Mouse (Mus musculus) hindbrain, embryonic 10.5 days (tissue): ENCODE measurements at regions not wholly inside any gene's neighbourhood (a gene's known extent, or its start where the extent isn't known, plus 50 kb on each side); places are given as distances from the start of the nearest gene placed in this dataset.
A peak's percentile ranks its signal among the peaks of the same experiment; 100 is the strongest.
"Not testable (repeated sequence)": the region's sequence is repeated elsewhere in the genome, so short reads cannot be mapped to it uniquely, and the experiment has no call there.

Source experiments
- DNase-seq: peaks from one replicate; pipeline ENCODE4 v3.0.0-alpha.2; 2017; ENCODE audit warnings: low spot score
- H3K27ac ChIP-seq: fragments of 300-500 bp; sonication (generic); 2 replicates; pipeline ENCODE4 v1.5.1; 2016; ENCODE audit warnings: mild to moderate bottlenecking, moderate library complexity
- H3K27me3 ChIP-seq: fragments of 300-500 bp; sonication (generic); 2 replicates; pipeline ENCODE4 v1.6.1; 2016; ENCODE audit warnings: mild to moderate bottlenecking; ENCODE audit not compliant: poor library complexity, insufficient read depth, severe bottlenecking
- H3K36me3 ChIP-seq: fragments of 300-500 bp; sonication (generic); 2 replicates; pipeline ENCODE4 v1.6.1; 2016; ENCODE audit warnings: mild to moderate bottlenecking, moderate library complexity
- H3K4me1 ChIP-seq: fragments of 300-500 bp; sonication (generic); replicated peaks from 2 replicates; pipeline ENCODE4 v1.6.1; 2016; ENCODE audit warnings: mild to moderate bottlenecking
- H3K4me3 ChIP-seq: fragments of 300-500 bp; sonication (generic); 2 replicates; pipeline ENCODE4 v1.5.1; 2016; ENCODE audit warnings: mild to moderate bottlenecking, moderate library complexity
- H3K9me3 ChIP-seq: fragments of 300-500 bp; sonication (generic); 2 replicates; pipeline ENCODE4 v1.6.1; 2016; ENCODE audit warnings: mild to moderate bottlenecking, moderate library complexity
- WGBS: fragments of 180-500 bp; shearing (Covaris S2); methylation state at CpG from one replicate; pipeline ENCODE4 v1.1.7; 2016; 5-methylcytosine and 5-hydroxymethylcytosine counted together

DNA sequence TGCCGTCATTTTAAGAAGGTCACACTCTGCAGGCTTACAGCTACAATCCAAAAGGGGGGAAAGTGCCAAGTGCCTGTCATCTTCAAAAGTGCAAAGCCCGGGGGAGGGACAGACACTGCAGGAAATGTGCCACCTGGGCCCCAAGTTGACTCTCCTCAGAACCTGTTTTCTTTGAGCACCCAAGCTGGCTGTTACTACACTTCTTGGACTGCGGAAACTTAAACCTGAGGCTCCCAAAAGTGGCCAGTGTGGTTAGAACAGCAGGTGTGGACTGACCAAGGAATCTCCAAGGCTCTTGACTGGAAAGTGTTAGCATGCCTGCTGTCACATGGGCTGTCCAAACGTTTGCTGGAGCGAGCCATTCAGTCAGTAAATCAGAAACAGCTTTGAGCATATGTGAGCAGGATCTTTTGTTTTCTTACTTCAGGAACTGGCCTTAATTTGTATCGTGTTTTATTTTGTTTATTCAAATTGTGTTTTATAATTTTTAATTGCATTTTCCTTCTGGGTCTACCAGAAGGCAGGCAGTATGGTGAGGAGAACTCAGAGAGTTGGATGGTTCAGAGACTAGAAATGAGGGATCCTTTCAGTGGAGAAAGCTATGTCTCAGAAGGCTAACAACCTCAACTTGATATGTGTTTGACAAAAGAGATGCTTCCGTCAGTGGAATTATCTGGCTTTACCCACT, 168.4 kb upstream of the Frmd6 start:
- H3K27ac ChIP-seq = no peak overlapping the region
- no peaks in the 10 kb centered on the region for H3K9me3 ChIP-seq
- no peak overlapping the region for H3K4me3 ChIP-seq
- H3K4me1 ChIP-seq = 0 out of 2 replicates have a peak, but pooled peaks cover 4% of the 10 kb centered on the region
- no peaks in the 10 kb centered on the region for H3K27me3 ChIP-seq
- DNase-seq = no peak
- no peaks in the 10 kb centered on the region for H3K36me3 ChIP-seq
- WGBS = 73% methylated on average over 7 of the region's 7 CpGs

DNA sequence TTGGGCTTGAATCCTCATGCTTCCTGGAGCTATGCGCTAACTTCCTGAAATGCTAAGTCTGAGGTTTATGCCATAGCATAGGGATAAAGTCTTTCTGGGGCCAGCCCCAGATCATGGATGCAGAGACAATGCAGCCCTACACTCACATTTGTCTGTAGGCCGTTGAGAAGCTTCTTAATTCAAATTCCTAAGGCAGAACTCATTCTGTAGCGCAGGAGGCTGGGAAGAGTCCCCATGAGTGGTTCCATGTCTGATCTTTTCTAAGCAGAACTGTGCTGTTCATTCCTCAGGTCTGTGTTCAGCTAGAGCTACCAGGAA, 167.9 kb upstream of the Frmd6 start:
- H3K4me3 ChIP-seq = no peak overlapping the region
- DNase-seq = no peak
- no peak overlapping the region for H3K27ac ChIP-seq
- H3K36me3 ChIP-seq = no peaks in the 10 kb centered on the region
- H3K9me3 ChIP-seq = no peaks in the 10 kb centered on the region
- no peaks in the 10 kb centered on the region for H3K27me3 ChIP-seq
- 0 out of 2 replicates have a peak, but pooled peaks cover 4% of the 10 kb centered on the region for H3K4me1 ChIP-seq
- WGBS = 83% methylated on average over 3 of the region's 3 CpGs

DNA sequence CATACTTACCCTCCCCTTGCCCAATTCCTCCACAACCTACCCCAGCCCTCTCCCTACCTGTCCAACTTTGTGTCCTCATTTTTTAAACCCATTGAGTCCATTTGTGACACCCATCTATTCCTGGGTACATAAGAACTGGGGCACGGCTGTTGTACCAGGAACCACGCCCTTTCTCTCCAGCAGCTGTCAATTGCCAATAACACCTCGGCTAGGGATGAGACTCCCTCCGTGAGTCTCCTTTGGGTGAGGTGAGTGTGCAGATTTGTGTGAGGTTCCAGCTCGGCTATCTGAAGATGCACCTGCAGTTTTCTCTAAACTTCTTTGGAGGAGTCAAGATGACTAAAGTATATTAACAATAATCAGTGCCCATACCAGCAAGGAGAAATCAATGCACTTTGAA, 167.2 kb upstream of the Frmd6 start:
- 0 out of 2 replicates have a peak, but pooled peaks cover 4% of the 10 kb centered on the region for H3K4me1 ChIP-seq
- no peak overlapping the region for H3K4me3 ChIP-seq
- no peaks in the 10 kb centered on the region for H3K9me3 ChIP-seq
- no peaks in the 10 kb centered on the region for H3K36me3 ChIP-seq
- no peaks in the 10 kb centered on the region for H3K27me3 ChIP-seq
- WGBS = 90% methylated on average over 5 of the region's 5 CpGs
- DNase-seq = no peak
- no peak overlapping the region for H3K27ac ChIP-seq

DNA sequence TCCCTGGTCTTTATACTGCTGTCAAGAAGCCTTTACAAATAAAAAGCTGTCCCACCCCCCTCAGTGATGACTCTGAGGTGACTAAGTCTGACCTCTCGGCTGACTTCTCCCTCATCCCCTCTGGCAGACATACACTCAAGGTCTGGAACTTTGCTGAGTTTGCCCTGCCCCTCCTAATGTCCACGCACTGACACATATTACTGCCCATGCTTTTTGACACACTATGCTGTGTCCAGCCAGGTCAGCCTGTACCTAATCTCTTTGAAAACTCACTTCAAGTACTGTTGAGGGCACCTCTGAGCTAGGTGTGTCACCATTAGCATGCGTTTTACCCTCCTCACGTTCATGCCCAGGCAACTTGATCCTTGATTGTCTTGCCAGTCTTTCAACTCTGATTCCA, 164.9 kb upstream of the Frmd6 start:
- no peaks in the 10 kb centered on the region for H3K9me3 ChIP-seq
- 0 out of 2 replicates have a peak, but pooled peaks cover 4% of the 10 kb centered on the region for H3K4me1 ChIP-seq
- H3K36me3 ChIP-seq = no peaks in the 10 kb centered on the region
- H3K27me3 ChIP-seq = no peaks in the 10 kb centered on the region
- WGBS = 89% methylated on average over 4 of the region's 4 CpGs
- no peak overlapping the region for H3K4me3 ChIP-seq
- DNase-seq = no peak
- H3K27ac ChIP-seq = no peak overlapping the region

DNA sequence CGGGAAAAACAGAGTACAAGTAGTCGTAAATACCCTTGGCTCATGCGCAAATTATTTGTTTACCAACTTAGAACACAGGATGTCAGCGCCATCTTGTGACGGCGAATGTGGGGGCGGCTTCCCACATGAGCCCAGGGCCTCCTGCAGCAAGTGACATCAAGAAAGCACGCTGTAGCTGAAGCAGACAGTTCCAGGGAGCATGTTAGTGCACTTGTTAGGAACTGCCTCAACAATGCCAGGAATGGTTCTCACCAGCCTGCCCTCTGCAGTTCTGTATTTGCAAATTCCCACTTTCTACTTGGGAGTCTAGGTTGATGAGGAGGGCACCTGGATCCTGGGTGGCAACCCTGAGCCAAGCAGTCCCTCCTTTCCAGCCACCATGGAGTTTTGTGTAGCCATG, 157.2 kb upstream of the Frmd6 start:
- not testable (repeated sequence) for H3K4me1 ChIP-seq, H3K9me3 ChIP-seq, H3K36me3 ChIP-seq, H3K4me3 ChIP-seq, H3K27ac ChIP-seq, H3K27me3 ChIP-seq, DNase-seq
- WGBS = 95% methylated on average over 7 of the region's 8 CpGs

DNA sequence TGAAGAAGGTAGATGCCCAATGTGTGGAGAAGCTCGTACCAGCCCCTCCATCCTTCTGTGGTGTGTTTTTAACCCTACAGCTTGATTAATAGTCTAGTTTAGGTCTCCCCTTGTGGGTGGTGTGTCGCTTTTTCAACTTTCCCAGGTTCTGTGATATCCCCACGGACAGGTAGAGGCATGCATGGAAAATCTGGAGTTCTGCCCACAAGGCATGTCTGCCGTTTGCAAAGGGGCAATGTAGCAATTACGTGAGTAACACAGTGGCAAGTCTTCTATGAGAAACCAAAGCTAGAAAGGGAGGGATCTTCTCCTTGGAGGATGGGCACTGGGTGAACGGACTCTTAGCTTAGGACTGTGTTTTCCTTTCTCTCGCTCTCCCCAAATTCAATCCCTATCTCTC, 153.2 kb upstream of the Frmd6 start:
- no peaks in the 10 kb centered on the region for H3K36me3 ChIP-seq
- no peak overlapping the region for H3K4me3 ChIP-seq
- no peak for DNase-seq
- 0 out of 2 replicates have a peak, but pooled peaks cover 3% of the 10 kb centered on the region for H3K9me3 ChIP-seq
- WGBS = 87% methylated on average over 7 of the region's 7 CpGs
- H3K27ac ChIP-seq = no peak overlapping the region
- no peaks in the 10 kb centered on the region for H3K4me1 ChIP-seq
- no peaks in the 10 kb centered on the region for H3K27me3 ChIP-seq

DNA sequence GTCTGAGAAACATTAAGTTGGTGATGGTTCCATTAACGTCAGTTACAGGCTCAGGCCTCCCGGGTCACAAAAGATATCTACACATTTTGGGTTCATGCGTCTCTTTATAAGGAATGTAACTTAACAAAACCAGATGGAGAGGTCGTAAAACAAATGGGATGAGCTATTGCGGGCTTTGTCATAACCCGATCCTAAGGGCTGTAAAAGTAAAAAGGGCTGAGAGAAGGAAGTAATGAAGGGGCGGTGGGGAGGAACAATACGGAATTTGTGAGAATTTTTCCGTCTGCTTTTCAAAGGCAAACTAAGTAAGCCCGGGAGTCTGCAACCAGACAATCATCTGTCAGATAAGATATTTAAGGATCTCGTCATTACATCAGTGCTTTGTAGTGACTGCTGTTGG, 152.1 kb upstream of the Frmd6 start:
- Histone ChIP-seq H3K4me1 (no peaks in the 10 kb centered on the region), H3K27me3 (no peaks in the 10 kb centered on the region), H3K36me3 (no peaks in the 10 kb centered on the region), H3K9me3 (0 out of 2 replicates have a peak, but pooled peaks cover 7% of the 10 kb centered on the region), H3K27ac (no peak overlapping the region), H3K4me3 (no peak overlapping the region)
- DNase-seq = no peak
- WGBS = 86% methylated on average over 11 of the region's 11 CpGs

DNA sequence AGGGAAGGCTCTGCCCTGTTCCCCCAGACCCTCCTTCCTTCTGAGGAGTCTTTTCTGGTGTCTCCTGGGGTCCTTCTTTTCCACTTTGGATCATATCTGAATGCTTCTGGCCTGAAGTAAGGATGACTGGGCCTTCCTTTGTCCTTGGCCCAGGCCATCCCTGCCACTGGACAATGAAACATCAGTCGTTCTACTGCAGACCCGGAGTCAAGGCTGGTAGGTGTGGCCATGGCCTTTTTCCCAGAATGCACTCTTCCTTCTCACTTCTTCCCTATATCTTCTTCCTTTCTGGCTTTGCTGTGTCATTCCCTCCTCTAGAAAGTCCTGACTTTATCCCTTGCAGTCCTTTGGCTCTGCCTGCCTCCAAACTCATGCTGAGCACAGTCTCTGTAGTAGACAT, 151.2 kb upstream of the Frmd6 start:
- no peak for DNase-seq
- 0 out of 2 replicates have a peak, but pooled peaks cover 6% of the 10 kb centered on the region for H3K9me3 ChIP-seq
- 0 out of 2 replicates have a peak overlapping the region, but pooled peaks have one; percentile 9 for H3K27ac ChIP-seq
- no peaks in the 10 kb centered on the region for H3K27me3 ChIP-seq
- H3K4me1 ChIP-seq = no peaks in the 10 kb centered on the region
- no peaks in the 10 kb centered on the region for H3K36me3 ChIP-seq
- H3K4me3 ChIP-seq = no peak overlapping the region
- 76% methylated on average over 2 of the region's 2 CpGs for WGBS

DNA sequence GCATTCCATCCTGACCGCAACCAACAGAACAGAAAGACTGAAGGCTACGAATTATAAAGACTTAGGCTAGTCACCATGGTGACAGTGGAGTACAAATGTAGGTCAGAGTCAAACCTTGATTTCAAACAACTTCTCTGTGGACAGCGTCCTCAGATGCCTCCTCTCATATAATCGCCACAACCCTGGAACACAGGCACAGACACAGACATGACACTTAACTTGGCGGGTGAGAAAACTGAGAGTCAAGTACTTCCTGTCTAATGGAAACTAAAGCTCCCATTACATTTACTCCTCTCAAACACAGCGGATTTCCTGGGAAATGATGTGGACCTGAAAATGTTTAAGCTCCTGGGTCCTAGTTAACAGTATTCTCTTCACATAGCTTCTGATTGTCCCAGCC, 149.5 kb upstream of the Frmd6 start:
- Histone ChIP-seq H3K27ac (no peak overlapping the region), H3K27me3 (no peaks in the 10 kb centered on the region), H3K9me3 (0 out of 2 replicates have a peak, but pooled peaks cover 6% of the 10 kb centered on the region), H3K4me1 (no peaks in the 10 kb centered on the region), H3K36me3 (no peaks in the 10 kb centered on the region), H3K4me3 (no peak overlapping the region)
- WGBS = 88% methylated on average over 6 of the region's 6 CpGs
- no peak for DNase-seq

DNA sequence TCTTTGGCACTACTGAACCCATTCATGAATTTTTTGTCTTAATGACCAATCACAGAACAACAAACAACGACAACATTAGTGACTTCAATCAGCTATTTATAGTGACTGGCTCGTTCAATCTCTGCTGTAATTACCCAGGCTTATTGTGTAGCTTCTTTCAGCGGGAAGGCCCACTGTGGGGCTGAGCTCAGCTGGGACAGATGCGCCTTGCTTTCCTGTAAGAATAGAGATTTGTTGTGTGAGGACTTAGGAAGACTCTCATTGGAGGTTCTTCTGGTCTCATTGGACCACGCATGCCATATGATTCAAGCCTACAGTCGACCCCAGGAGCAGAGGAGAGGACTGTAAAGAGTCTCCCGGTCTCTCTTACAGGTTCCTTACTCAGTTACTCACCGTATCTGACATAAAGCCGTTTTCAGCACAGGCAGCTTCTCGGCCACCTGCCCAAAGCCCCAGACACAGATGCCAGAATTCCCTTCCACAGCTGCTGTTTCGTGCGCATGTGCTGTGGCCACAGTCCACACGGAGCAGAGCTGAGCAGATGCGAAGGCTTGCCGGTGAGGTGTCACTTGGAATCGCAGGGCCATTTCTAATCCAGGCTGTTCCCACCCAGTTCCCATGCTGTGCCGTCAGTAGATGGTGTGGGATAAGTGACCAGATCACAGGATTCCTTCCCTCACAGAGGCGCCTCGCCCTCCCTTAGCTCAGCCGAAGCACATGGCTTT, 145.5 kb upstream of the Frmd6 start:
- H3K4me1 ChIP-seq = no peaks in the 10 kb centered on the region
- 0 out of 2 replicates have a peak, but pooled peaks cover 6% of the 10 kb centered on the region for H3K9me3 ChIP-seq
- no peaks in the 10 kb centered on the region for H3K27me3 ChIP-seq
- 84% methylated on average over 20 of the region's 20 CpGs for WGBS
- no peak overlapping the region for H3K27ac ChIP-seq
- H3K4me3 ChIP-seq = no peak overlapping the region
- no peaks in the 10 kb centered on the region for H3K36me3 ChIP-seq
- DNase-seq = no peak

DNA sequence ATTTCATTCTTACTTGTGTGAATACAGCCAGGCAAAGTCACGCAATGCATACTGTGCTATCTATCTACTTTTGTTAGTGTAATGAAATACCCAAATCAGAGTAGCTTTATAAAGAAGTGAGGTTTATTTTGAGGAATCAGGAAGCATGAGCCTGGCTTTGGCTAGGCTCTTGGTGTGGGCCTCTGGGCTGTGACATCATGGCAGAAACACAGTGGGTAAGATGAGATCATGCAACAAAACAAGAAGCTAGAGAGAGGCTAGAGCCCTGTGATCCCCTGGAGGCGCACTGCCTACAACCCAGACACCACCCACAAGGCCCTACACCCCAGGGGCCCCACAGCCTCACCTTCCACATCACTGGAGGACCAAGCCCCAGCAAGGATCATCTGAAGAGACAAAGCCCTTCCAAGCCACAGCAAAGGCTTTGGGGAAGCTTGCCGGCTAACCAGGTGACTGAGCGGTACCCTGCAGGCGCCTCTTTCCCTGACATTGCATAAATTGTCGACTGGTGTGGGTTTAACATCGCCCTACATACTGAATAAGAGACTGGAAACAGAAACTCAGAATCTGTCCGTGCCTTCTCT, 143.8 kb upstream of the Frmd6 start:
- no peak for DNase-seq
- H3K4me1 ChIP-seq = peaks cover 6% of the 10 kb centered on the region; the same call in 1 of the 2 replicates
- no peaks in the 10 kb centered on the region for H3K36me3 ChIP-seq
- 86% methylated on average over 8 of the region's 8 CpGs for WGBS
- no peak overlapping the region for H3K27ac ChIP-seq
- H3K4me3 ChIP-seq = no peak overlapping the region
- H3K9me3 ChIP-seq = 0 out of 2 replicates have a peak, but pooled peaks cover 6% of the 10 kb centered on the region
- H3K27me3 ChIP-seq = no peaks in the 10 kb centered on the region

DNA sequence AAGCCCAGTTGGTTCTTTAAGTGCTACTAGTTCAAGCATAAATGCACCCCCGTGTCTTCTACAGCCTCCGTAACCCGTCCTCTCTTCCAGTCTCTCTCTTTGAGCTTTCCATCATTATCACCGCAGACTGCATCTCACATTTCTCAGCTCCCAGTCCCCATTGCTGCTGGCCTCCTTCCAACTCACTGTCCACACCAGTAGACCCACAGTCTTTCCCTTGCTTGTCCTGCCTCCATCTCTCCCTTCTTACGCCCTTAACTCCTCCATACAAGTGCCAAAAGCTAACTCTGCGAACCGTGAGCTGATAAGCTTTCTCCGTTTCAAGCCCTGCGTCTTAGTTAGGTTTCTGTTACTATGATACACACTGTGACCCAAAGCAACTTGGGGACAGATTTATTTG, 141.0 kb upstream of the Frmd6 start:
- H3K27ac ChIP-seq = no peak overlapping the region; the same call in 1 of the 2 replicates
- WGBS = 92% methylated on average over 9 of the region's 9 CpGs
- no peaks in the 10 kb centered on the region for H3K36me3 ChIP-seq
- H3K4me1 ChIP-seq = peaks cover 11% of the 10 kb centered on the region
- H3K27me3 ChIP-seq = no peaks in the 10 kb centered on the region
- H3K9me3 ChIP-seq = no peaks in the 10 kb centered on the region
- H3K4me3 ChIP-seq = no peak overlapping the region
- DNase-seq = no peak

DNA sequence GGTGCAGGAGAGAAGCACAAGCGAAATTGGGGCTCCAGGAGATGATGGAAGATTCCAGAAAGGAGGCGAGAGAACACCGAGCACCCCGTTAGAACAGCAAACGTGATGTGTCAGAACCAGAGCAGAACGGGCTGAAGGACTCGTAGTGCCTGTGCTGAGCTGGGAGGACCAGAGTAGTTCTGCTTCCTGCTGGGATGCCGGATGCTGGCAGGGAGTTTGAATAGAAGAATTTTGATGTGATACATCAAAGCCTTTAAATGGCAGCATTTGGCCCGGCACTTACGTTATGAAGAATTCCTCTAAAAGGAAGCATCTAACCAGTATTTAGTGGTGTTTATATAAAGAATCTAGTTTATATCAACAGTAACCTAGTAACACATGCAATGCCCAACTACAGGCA, 139.9 kb upstream of the Frmd6 start:
- 80% methylated on average over 10 of the region's 10 CpGs for WGBS
- DNase-seq = no peak
- no peak overlapping the region for H3K4me3 ChIP-seq

More for the DNA sequence above, 139.9 kb upstream of the Frmd6 start:
- H3K27me3 ChIP-seq = no peaks in the 10 kb centered on the region
- H3K4me1 ChIP-seq = peaks cover 15% of the 10 kb centered on the region
- H3K27ac ChIP-seq = no peak overlapping the region; the same call in 1 of the 2 replicates
- no peaks in the 10 kb centered on the region for H3K36me3 ChIP-seq
- no peaks in the 10 kb centered on the region for H3K9me3 ChIP-seq
